Mouse (Mus musculus) cerebellum, adult 11-12 months (tissue): ENCODE results near the gene Ccr7.

Experiments used
- DNase-seq: peaks from one replicate; pipeline ENCODE4 v3.0.0; 2022

Gene Ccr7

DNA sequence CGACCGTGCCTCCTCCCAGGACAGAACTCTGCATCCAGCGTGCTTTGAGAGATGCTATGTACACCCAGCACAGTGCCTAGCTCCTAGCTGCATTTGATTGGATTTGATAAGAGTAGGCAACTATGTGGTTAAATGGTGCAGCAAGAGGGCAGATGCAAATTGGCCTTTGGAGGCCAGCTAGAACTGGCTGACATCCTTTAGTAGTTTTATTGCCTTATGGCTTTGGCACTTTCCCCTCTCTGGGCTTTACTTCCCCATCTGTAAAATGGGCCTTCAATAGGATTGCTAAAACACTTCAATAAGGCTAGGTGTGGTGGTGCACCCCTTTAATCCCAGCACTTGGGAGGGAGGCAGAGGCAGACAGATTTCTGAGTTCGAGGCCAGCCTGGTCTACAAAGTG, 17.9 kb downstream of the Ccr7 start:
- DNase-seq: no peak

DNA sequence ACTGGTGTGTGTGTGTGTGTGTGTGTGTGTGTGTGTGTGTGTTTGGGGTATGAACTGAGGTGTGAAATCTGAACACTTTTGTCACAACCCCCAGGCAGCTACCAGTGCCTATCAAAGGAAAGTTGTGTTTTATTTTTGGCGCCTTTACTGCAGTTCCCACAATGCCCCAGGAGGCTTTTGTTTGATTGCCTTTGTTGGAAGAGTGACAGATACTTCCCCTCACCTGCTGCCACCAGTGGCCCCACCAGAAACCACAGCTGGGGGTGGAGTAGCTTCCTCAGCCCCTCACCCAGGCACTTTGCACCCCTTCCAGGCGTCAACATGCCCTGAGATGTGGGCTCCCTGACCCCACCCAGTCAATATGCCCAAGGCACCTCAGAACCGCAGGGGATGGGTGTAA, 18.5 kb downstream of the Ccr7 start:
- DNase-seq: no peak

DNA sequence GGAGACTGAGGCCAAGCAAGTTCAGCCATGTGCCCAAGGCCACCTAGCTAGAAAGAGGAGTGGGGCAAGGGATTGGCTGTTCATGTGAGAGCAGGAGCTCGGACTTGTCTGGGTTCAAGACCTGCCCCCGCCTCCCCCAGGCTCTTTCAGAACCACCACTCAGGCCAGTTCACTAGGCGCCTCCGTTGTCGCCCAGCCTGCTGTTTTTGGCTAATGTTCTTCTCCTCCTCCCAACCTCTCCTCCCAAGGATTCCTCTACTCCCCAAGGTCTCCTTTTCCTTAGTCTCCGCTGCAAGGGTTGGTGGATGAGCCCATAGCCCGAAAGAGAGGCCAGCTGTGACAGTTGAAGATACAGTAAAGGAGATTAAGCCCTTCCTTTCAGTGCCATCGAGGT, 19.8 kb downstream of the Ccr7 start:
- no peak for DNase-seq

DNA sequence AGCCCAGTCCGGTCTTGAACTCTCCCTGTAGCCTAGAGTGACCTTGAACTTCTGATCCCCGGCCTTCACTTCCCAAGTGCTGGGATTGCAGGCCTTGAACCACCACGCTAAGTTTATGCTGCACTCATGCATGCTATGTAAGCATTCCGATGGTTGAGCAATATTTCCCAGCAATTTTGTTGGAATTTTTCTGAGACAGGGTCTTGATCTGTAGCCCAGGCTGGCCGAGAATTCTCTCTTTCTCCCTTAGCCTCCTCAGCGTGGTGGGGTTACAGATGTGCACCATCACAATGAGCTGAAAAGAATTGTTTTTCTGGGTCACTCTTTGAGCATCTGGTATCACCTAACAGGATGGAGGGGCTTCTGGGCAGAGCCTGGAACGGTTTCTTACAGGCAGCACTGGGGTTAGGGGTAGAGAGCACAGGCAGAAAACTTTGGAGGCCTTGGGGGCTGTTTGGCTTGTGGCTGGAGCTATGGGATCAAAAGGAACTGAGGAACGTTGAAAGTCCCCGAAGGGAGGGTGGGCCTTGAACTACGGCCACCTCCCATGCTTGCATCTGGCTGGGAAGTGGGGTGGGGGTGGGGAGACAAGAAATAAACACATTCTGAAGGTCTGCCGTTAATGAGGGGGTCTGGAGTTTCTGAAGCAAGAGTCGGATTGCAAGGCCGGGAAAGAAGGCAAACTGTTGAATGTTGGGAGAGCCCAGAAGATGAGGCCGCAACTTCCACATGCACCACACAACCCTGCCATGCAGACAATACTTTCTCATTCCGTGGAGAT, 20.4 kb downstream of the Ccr7 start:
- DNase-seq: no peak

DNA sequence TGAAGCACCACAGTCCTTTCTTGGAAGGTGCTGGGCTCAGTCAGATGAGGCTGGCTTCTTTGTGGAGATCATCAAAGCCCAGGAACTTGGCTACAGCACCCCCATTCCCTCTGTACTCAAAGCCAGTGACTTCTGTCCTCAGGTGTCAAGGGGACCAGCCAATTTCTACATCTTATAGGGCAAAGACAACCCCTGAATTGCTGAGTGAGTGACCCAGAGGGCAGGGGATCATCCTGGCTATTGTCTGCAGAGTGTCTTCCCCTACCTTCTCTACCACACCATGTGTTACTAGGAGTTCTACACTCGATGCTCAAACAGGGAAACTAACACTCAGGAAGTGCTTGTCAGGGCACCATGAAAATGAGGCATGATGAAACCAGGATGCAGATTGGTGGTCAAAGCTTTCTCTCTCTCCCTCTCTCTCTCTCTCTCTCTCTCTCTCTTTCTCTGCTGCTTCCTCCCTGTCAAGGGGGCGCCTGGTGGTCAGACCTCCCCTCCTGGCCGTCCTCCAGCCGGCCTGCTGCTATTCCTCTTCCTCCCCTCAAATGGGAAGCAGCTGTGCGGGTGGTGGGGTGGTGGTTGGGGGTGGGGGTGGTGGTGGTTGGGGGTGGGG, 21.5 kb downstream of the Ccr7 start:
- no peak for DNase-seq

DNA sequence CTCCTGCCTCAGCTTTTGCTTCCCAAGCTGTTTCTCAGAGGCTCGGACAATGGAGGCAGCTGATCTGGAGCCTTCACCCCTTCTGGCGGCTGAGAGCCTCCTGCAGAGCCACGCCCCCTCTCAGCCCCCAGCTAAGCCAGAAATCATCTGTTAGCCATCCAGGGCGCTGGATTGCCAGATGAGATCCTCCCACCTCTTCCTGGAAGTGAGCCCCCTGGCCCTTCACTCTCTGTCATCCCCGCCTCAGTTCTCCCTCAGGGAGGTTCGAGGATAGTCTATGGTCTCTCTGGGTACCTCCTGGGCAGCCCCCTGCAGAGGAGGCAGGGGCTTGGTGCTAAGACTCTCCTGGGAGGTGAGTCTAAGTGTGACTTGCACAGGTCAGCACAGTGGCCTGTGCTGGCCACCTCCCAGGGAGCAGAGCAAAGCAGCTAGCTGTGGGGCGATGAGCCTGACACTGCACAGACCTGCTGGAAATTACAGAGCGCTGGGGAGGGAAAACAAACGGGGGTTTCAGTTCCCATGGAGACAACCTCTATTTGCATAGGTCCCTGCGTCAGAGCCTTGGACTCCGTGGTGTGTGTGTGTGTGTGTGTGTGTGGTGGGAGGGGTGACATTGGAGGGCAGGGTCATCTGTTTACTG, 22.7 kb downstream of the Ccr7 start:
- no peak for DNase-seq

DNA sequence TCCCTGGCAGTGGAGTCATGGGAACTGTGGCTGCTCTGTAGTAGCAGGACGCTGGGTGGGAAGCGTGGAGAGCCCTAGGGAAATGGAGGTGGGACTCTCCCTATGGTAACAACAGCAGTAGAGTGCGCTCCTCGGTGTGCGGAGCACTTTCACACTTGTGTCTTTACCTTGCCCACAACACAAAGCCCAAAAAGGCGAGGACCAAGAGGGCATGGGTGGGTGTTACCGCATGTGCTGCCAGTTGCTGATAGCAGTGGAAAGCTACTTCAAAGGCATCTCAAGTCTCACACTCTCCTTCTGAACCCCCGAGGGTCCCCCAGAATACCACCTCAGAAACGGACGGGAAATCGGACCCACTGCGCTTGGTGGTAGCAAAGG, 23.4 kb downstream of the Ccr7 start:
- DNase-seq: no peak

DNA sequence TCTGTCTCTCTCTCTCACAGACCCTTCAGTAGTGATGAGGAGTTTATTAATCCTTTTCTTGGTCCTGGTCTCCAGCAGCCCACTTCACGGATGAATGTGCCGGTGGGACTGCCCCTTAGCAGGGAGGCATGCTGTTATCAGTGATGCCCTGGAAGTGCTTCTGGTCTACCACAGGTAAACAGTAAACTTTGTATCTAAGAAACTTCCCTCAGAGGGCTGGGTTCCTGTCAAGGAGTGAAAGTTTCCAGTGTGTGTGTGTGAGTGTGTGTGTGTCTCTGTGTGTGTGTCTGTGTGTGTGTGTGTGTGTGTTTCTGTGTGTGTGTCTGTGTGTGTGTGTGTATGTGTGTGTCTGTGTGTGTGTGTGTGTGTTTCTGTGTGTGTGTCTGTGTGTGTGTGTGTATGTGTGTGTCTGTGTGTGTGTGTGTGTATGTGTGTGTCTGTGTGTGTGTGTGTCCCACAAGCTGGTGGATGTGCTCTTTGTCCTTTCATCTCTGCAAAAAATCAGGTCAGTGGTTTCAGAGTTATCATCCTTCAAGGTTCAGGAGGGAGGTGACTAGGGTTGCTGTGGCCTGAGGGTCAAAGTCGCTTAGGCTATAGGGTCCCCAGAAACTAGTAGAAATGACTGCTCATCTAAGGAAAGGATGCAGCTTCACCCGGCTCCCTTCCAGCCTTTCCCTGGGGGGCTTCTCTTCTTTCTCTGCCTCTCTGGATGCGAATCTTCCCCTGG, 24.0 kb downstream of the Ccr7 start:
- DNase-seq: no peak

DNA sequence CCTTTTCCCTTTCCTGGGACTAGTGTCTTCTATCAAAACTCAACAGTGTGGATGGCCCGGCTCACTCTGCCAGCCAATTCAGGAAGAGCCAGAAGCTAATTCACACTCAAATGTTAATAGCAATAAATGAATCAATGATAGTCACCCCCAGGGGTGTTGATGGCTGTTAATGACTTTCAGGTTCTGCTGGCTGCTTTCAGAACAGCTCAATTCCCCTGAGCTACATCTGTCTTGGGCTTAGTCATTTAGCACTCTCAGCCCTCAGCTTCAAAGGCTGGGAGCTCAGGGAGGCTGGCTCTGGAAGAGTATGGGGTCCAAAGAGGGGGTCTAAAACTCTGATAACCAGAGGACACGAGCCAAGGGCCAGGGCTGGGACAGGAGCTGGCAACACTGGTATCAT, 25.6 kb downstream of the Ccr7 start:
- no peak for DNase-seq

DNA sequence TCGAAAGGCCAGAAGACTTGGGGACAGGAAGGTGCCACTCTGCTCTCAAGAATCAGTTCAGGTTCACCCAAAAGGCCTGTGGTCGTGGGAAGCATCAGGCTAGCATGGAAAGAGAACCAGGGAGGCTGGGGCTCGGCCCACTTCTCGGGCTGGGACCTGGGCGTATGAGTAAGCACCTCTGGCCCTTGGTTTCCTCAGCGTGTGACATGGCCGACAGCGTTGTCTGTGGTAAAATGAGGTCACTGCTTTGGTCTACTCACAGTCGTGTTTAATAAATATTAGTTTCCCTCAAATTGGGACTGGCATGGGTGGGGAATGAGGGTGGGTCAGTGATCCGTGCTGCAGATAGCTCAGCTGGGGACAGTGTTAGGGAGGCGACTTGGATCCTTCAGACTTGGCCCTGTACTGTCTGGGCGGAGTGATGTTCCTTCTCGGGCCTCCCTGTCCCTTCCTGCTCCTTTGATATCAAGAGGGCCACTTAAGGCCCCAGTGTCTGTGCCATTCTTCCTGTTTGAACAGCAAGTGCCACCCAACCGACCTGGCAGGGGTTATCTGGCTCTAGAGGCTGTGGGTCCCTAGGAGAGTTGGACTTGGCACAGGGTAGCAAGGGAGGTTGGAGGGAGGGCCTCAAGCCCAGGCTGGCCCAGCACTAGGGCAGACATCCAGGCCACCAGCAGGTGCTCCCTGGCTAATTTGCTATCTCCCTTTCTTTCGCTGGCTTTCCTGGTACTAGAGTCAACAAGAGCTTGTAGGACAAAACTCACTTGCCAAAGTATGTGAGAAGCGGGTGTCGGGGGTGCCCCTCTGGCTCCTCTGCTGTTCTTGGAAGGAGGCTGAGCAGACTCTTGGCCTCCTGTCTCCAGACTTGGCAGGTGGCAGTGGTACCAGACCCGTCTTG, 26.8 kb downstream of the Ccr7 start:
- peak; percentile 6 for DNase-seq

DNA sequence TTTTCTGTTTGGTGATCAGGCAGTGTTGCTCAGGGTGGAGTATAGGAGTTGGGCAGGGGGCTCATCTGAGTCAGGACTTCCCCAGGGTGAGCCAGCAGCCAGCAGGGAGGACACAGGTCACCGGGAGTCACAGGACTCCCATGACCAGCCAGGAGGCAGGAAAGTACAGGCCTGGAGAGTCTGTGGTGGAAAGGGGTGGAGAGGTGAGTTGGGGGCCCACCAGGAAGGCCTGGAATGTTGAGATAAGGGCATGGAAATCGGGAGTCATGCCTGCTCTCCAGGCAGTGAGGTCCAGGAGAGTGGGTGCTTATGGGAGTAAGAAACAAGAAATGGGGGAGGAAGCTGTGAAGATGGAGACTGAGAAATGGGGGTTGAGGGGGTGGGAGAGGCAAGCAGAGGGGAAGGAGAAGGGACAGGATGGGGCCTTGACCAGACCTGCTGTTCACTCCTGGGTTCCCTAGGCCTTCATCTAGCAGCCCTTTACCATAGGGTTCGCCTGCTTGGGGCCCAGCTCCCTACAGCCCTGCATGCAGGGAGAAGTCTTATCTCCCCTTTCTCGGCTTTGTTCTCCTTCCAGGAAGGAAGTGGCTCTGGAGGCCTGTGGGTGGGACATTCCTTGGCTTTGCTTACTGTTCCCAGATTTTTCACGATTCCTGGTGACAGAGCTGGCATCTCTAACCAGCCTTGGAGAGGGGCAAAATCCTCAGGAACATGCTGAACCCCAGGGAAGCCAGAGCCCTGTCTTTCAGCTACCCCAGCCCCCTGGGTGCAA, 28.2 kb downstream of the Ccr7 start:
- no peak for DNase-seq

DNA sequence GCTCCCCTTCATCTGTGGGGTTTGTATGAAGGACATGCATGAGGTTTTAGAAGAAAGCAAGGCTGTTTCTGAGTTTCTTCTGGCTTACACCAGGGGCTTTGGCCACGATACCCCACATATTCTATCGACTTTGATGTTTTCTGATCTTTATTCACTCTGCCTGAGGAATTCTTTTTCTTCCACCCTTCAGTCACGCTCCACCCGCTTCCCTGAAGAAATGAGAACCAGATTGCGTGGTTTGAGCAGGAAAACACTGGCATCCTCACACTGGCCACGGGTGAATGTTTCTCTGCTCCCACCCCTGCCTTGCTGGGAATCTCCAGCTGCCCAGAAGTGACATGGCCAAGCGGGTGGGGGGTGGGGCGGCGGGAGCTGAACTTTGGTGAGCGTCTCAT, 30.2 kb downstream of the Ccr7 start:
- DNase-seq: no peak

DNA sequence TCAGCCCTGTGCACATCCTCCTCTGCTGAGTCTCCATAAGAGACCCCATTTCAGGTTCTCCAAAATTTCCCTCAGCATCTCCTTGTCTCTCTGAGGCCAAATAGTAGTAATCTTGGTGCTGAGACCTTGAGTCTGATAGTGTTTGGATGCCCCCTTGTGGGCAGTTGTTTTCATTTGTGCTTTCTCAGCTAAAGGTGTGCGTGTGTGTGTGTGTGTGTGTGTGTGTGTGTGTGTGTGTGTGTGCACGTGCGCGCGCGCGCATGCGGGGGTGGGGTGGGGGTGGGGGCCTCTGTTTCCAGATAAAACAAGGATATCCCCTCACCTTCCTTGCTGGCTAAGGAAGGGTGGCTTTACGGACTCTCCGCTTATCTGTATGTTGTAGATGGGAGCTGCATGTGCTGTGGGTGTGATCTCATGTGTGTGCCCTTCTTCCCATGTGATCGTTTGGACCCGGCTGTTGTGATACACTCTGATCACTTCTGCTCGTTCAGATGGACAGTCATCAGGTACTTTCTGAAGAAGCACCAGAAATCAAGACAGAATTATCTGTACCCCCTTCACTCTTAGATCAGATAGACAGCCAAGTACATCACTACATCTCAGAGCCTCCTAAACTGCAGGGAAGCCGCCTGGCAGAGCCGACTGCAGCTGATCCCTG, 30.8 kb downstream of the Ccr7 start:
- no peak for DNase-seq

DNA sequence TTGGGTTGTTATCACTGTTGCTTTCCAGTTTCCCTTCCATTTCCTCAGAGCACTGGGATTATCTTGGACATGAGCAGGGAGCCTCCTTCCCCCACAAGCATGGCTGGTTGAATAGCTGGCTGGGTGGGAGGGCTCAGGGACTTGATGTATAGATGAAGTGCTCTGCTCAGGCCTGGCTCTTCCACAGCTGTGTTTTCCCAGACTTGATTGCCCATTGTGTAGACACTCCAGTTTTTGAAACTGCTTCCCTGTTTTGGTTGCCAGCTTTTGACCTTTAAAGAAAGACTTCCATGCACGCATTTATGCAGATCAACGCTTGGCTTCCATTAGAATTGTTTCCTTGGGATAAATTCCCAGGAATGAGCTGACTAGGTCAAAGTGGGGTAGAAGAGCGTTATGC, 32.2 kb downstream of the Ccr7 start:
- no peak for DNase-seq

DNA sequence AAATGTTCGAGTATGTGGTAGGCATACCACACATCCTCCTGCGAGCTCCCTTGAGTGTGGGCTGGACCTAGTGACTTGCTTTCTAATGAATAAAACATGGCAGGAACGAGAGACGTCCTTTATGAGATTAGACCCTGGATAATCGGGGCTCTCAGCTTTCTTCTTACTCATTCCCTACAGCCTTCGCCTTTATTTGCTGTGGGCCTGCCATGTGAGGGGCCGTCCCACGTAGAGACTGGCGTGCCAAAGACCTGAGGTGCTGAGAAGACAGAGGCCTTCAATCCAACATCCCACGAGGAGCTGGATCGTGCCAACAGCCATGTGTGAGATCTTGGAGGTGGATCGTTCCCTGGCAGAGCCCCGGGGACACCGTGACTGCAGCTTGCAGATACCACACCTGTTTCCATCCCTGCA, 33.7 kb downstream of the Ccr7 start:
- no peak for DNase-seq

DNA sequence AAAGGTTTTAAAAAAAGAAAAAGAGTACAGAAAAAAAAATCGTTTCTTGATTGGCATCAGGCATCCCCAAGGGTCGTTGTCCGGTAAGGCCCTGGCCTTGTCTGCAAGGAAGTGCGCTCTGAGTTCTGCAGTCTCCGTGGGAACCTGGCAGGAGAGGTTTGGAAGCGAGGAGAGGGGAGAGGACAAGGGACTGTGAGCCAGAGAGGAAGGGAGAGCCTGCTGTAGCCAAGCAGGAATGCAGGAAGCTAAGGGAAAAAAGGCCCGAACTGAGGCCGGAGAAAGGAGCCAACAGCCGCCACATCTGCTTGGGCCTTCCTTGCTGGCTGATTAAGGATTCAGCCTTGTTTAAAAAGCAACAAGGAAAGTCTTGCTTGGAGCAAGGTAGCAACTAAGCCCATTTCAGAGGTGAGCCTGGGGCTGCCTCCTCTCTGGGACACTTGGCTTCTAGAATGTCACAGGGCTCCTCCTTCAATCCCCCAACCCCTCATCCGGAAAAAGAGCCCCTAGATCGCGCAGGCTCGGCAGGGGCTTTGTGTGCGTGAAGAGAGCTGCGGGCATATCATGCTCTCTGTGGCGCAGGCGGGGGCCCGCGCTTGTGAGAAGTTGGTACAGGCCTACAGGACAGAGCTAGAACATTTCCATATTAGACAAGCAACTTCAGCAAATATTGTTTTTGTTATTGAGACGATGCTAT, 34.2 kb downstream of the Ccr7 start:
- DNase-seq: no peak

DNA sequence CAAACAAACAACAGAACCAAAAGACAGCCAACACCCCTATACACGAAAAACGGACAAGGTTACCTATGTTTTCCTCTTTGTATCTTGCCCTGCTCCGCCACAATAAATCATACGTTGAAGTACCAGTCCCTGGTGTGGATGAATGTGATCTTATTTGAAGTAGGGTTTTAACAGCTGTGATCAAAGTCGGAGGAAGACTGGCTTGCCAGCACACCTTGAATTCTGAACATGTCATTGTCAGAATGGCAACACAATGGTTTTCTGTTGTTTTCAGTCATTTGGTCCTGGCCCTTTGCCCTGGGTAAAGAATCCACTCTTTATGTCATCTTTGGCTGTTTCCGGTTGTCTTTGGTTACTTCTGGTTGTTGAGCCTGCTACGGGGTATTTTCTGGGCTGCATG, 35.9 kb downstream of the Ccr7 start:
- DNase-seq: no peak

DNA sequence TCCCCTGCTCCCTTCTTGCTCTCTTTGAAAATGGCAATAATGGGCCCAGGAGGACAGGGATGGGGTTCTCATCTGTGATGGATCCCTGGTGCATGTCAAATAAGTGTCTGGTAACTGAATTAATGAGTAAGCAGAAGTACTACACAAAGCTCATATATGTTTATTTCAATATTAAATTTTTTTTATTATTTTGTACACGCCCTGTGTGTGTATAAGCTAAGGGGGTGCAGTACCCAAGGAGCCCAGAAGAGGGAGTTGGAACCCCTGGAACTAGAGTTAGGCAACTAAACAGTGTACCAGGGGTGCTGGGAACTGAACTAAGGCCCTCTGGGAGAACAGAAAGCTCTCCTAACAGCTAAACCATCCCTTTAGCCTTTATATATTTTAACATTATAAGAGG, 36.5 kb downstream of the Ccr7 start:
- no peak for DNase-seq

DNA sequence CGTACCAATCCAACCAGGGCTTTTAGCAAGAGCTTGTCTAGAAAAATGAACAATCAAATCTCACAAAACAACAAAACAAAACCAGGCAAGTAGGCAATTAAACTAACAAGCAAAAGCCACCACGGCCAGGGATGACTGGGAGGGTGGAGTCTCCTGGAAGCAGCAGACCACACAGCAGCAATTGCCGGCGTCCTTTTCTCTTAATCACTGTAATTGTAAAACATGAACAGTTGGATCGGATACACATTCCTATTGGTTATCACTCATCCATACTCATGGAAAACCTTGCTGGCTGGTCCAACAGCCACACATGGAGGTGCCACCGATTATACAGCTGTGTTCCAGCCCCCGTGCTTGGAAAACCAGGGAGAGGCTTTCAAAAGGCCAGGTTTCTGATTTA, 37.0 kb downstream of the Ccr7 start:
- DNase-seq: no peak

DNA sequence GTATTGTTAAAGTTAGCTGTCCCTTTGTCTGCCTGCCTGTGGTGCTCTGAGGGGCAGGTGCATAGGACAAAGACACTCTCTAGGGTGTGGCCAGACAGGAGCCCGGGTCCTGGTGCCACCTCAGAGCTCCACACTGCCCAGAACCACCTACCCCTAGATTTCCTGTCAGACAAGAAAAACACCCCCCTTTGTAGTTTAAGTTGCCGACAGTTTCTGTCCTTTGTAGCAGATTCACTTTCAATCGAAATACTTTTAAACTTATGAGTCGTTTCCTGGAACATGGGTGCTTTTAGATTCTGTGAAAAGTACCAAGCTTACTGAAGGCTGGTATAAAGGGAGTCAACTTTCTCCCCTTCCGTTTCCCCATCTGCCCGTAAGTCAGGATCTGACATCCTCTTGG, 38.9 kb downstream of the Ccr7 start:
- no peak for DNase-seq

DNA sequence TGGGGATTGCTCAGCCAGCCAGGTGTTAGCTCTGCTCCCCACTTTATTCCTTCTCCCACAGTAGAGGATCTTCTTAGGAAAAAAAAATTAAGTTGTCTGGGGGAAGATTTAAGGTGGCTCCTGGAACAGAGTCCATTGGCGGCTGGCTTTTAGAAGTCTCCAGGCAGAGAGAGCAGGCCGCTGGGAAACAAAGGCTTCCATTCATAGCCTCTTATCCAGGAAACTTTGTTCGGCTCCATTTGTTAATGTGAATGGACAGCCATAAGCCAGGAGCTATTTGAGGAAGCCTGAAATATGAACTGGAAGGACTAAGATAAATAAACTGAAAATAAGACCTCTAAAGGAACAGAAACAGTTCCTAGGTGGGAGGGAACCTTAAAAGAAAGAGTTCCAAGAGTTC, 41.8 kb downstream of the Ccr7 start:
- DNase-seq: no peak
